Mouse (Mus musculus) C2C12 (cell line): ENCODE results near the gene Itgae. TPM values are rescaled to one million over a fixed set of nuclear protein-coding genes. Genes with fewer than 3 reads are reported as not detected.

Source experiments
- H3K27me3 ChIP-seq: one replicate; pipeline ENCODE4 v1.6.1; 2011; ENCODE audit not compliant: control insufficient read depth, insufficient read depth, insufficient read length
- H3K36me3 ChIP-seq: one replicate; pipeline ENCODE4 v1.6.1; 2011; ENCODE audit not compliant: control insufficient read depth, insufficient read depth
- H3K4me3 ChIP-seq: one replicate; pipeline ENCODE4 v1.5.1; 2011; ENCODE audit warnings: mild to moderate bottlenecking, control low read depth; ENCODE audit not compliant: poor library complexity, insufficient read depth, severe bottlenecking
- H3K79me2 ChIP-seq: one replicate; pipeline ENCODE4 v1.6.1; 2011; ENCODE audit not compliant: control insufficient read depth, insufficient read depth
- H3K79me3 ChIP-seq: one replicate; pipeline ENCODE4 v1.6.1; 2011; ENCODE audit warnings: low read depth, control low read depth
- H3ac ChIP-seq: one replicate; pipeline ENCODE3; 2011; ENCODE audit warnings: low read depth; ENCODE audit not compliant: control insufficient read depth, insufficient read length
- CEBPB ChIP-seq: IDR thresholded peaks from one replicate; pipeline ENCODE4 v1.6.1; 2011; ENCODE audit warnings: low read depth, mild to moderate bottlenecking, control low read depth, moderate library complexity
- CTCF ChIP-seq: IDR thresholded peaks from one replicate; pipeline ENCODE4 v1.5.1; 2011; ENCODE audit not compliant: control insufficient read depth, insufficient read depth, insufficient read length
- FOSL1 ChIP-seq: IDR thresholded peaks from one replicate; pipeline ENCODE4 v1.8.0; 2011; ENCODE audit warnings: mild to moderate bottlenecking, low read length; ENCODE audit not compliant: poor library complexity, insufficient read depth, severe bottlenecking
- MAX ChIP-seq: IDR thresholded peaks from one replicate; pipeline ENCODE4 v1.6.1; 2011; ENCODE audit warnings: mild to moderate bottlenecking, control low read depth
- MYOD1 ChIP-seq: IDR thresholded peaks from one replicate; pipeline ENCODE4 v1.6.1; 2011; ENCODE audit warnings: low read depth; ENCODE audit not compliant: control insufficient read depth, insufficient read length
- MYOG ChIP-seq: IDR thresholded peaks from one replicate; pipeline ENCODE4 v1.6.1; 2011; ENCODE audit not compliant: control insufficient read depth, insufficient read length; ENCODE audit errors: extremely low read depth
- USF1 ChIP-seq: IDR thresholded peaks from one replicate; pipeline ENCODE4 v1.6.1; 2011; ENCODE audit warnings: low read depth, mild to moderate bottlenecking, control low read depth, moderate library complexity
- polyA plus RNA-seq: library from polyadenylated mRNA; unstranded; fragments of >200 nt; fragmentation: generic; extraction: Trizol; gene quantifications from one replicate; pipeline ENCODE4 v1.2.1, GENCODE M21; 2012; ENCODE audit warnings: missing spikeins

Gene Itgae
- polyA plus RNA-seq, 1 experiment = 0.05 TPM

- Histone ChIP-seq H3K27me3 (no peaks in the 10 kb centered on the region), H3K4me3 (no peak overlapping the region), H3K79me3 (no peaks in the 10 kb centered on the region), H3K36me3 (peaks cover 37% of the 10 kb centered on the region), H3ac (no peak overlapping the region), H3K79me2 (no peaks in the 10 kb centered on the region)
- TF ChIP-seq USF1 (no peak), MAX (no peak), CTCF (no peak), MYOG (no peak), FOSL1 (no peak), MYOD1 (no peak), CEBPB (no peak)
Observed at GRCm38 (mm10) chr11:73085391-73085790, 5.0 kb upstream of the Itgae start.

- TF ChIP-seq CEBPB (no peak), MYOG (no peak), USF1 (no peak), CTCF (no peak), MAX (no peak), FOSL1 (no peak), MYOD1 (no peak)
Observed at GRCm38 (mm10) chr11:73087700-73088480, 2.5 kb upstream of the Itgae start.

GRCm38 (mm10) chr11:73090826-73091225 is 443 bp downstream of the Itgae start:
- Histone ChIP-seq H3K79me2 (no peaks in the 10 kb centered on the region), H3K36me3 (no peaks in the 10 kb centered on the region), H3K27me3 (no peaks in the 10 kb centered on the region), H3K4me3 (no peak overlapping the region), H3K79me3 (no peaks in the 10 kb centered on the region), H3ac (no peak overlapping the region)
- TF ChIP-seq MYOD1 = no peak
- no peak for TF ChIP-seq CTCF
- no peak for TF ChIP-seq MYOG
- no peak for TF ChIP-seq MAX
- TF ChIP-seq USF1 = no peak
- no peak for TF ChIP-seq FOSL1
- no peak for TF ChIP-seq CEBPB

More at GRCm38 (mm10) chr11:73087700-73088480, 2.5 kb upstream of the Itgae start:
- Histone ChIP-seq H3K27me3 (no peaks in the 10 kb centered on the region), H3K36me3 (peaks cover 20% of the 10 kb centered on the region), H3K79me3 (no peaks in the 10 kb centered on the region), H3ac (no peak overlapping the region), H3K79me2 (no peaks in the 10 kb centered on the region), H3K4me3 (no peak overlapping the region)

GRCm38 (mm10) chr11:73092057-73092456 is 1.7 kb downstream of the Itgae start:
- no peaks in the 10 kb centered on the region for H3K27me3 ChIP-seq
- H3K36me3 ChIP-seq = no peaks in the 10 kb centered on the region
- no peak overlapping the region for H3ac ChIP-seq
- TF ChIP-seq MYOD1 (no peak), CEBPB (no peak), CTCF (no peak), FOSL1 (no peak)
- no peaks in the 10 kb centered on the region for H3K79me3 ChIP-seq
- H3K79me2 ChIP-seq = no peaks in the 10 kb centered on the region
- no peak overlapping the region for H3K4me3 ChIP-seq

GRCm38 (mm10) chr11:73092877-73093276 is 2.5 kb downstream of the Itgae start:
- no peak for TF ChIP-seq CEBPB
- TF ChIP-seq MAX = no peak
- no peak for TF ChIP-seq MYOG
- no peak for TF ChIP-seq CTCF
- TF ChIP-seq USF1 = no peak
- TF ChIP-seq MYOD1 = no peak
- TF ChIP-seq FOSL1 = no peak
- Histone ChIP-seq H3ac (no peak overlapping the region), H3K79me3 (no peaks in the 10 kb centered on the region), H3K4me3 (no peak overlapping the region), H3K79me2 (no peaks in the 10 kb centered on the region), H3K27me3 (no peaks in the 10 kb centered on the region), H3K36me3 (no peaks in the 10 kb centered on the region)
